Mouse (Mus musculus): ENCODE data around the gene Arf3. TPM values are rescaled to one million over a fixed set of nuclear protein-coding genes. Genes with fewer than 3 reads are reported as not detected.

Arf3 gene
- polyA plus RNA-seq, 1 experiment: not detected

- H3K4me1 ChIP-seq (ENCODE audit: control insufficient read depth, insufficient read depth, low read length): peaks cover 11% of the 10 kb centered on the region
- 51% methylated on average over 9 of the region's 9 CpGs for whole genome bisulfite sequencing
- H3K27ac ChIP-seq (ENCODE audit: insufficient read depth, low read depth, low read length): no peak overlapping the region
- no peak overlapping the region for H3K4me3 ChIP-seq (ENCODE audit: insufficient read depth, low read depth, low read length)
- TF ChIP-seq POLR2A (IDR thresholded peaks at IDR 0.05; ENCODE audit: insufficient read depth, low read depth, low read length) (no peak), CTCF (IDR thresholded peaks at IDR 0.05; ENCODE audit: insufficient read depth, low read depth, low read length) (no peak)
Measured at GRCm38 (mm10) chr15:98695726-98696125, 67.3 kb downstream of the Arf3 start.

- 67% methylated on average over 11 of the region's 11 CpGs for WGBS
- Histone ChIP-seq H3K4me1 (ENCODE audit: control insufficient read depth, insufficient read depth, low read length) (peaks cover 5% of the 10 kb centered on the region), H3K4me3 (ENCODE audit: insufficient read depth, low read depth, low read length) (no peak overlapping the region), H3K27ac (ENCODE audit: insufficient read depth, low read depth, low read length) (no peak overlapping the region)
- no peak for TF ChIP-seq POLR2A (IDR thresholded peaks at IDR 0.05; ENCODE audit: insufficient read depth, low read depth, low read length)
- TF ChIP-seq CTCF (IDR thresholded peaks at IDR 0.05; ENCODE audit: insufficient read depth, low read depth, low read length): no peak
Measured at GRCm38 (mm10) chr15:98692171-98692715, 70.8 kb downstream of the Arf3 start.

GRCm38 (mm10) chr15:98691486-98692147, 71.4 kb downstream of the Arf3 start:
- peaks cover 5% of the 10 kb centered on the region for H3K4me1 ChIP-seq (ENCODE audit: control insufficient read depth, insufficient read depth, low read length)
- H3K27ac ChIP-seq (ENCODE audit: insufficient read depth, low read depth, low read length): no peak overlapping the region
- no peak for TF ChIP-seq CTCF (IDR thresholded peaks at IDR 0.05; ENCODE audit: insufficient read depth, low read depth, low read length)
- no peak for TF ChIP-seq POLR2A (IDR thresholded peaks at IDR 0.05; ENCODE audit: insufficient read depth, low read depth, low read length)
- 44% methylated on average over 7 of the region's 7 CpGs for WGBS
- H3K4me3 ChIP-seq (ENCODE audit: insufficient read depth, low read depth, low read length): no peak overlapping the region

- Histone ChIP-seq H3K27ac (ENCODE audit: insufficient read depth, low read depth, low read length) (no peak overlapping the region), H3K4me1 (ENCODE audit: control insufficient read depth, insufficient read depth, low read length) (peaks cover 5% of the 10 kb centered on the region)
- WGBS: 57% methylated on average over 2 of the region's 2 CpGs
Measured at GRCm38 (mm10) chr15:98689682-98690081, 73.3 kb downstream of the Arf3 start.

More at GRCm38 (mm10) chr15:98689682-98690081, 73.3 kb downstream of the Arf3 start:
- H3K4me3 ChIP-seq (ENCODE audit: insufficient read depth, low read depth, low read length): no peak overlapping the region
- TF ChIP-seq POLR2A (IDR thresholded peaks at IDR 0.05; ENCODE audit: insufficient read depth, low read depth, low read length) (no peak), CTCF (IDR thresholded peaks at IDR 0.05; ENCODE audit: insufficient read depth, low read depth, low read length) (no peak)

Other genes with a start within 250 kb of the Arf3 start
- gene Kansl2, start 228.9 kb downstream of the Arf3 start, polyA plus RNA-seq (2012; ENCODE audit: insufficient read depth, insufficient read length, low replicate concordance, missing spikeins): not detected in 2 replicates
- 109 TPM in 1 of 2 replicates, not detected in the other for gene Ccnt1, start 192.3 kb downstream of the Arf3 start, polyA plus RNA-seq (2012; ENCODE audit: insufficient read depth, insufficient read length, low replicate concordance, missing spikeins)
- not detected in 2 replicates for gene 4930415O20Rik, start 192.2 kb downstream of the Arf3 start, polyA plus RNA-seq (2012; ENCODE audit: insufficient read depth, insufficient read length, low replicate concordance, missing spikeins)
- 87.5 TPM in 1 of 2 replicates, not detected in the other for gene Adcy6, start 153.1 kb downstream of the Arf3 start, polyA plus RNA-seq (2012; ENCODE audit: insufficient read depth, insufficient read length, low replicate concordance, missing spikeins)
- gene Cacnb3, start 132.4 kb downstream of the Arf3 start, polyA plus RNA-seq (2012; ENCODE audit: insufficient read depth, insufficient read length, low replicate concordance, missing spikeins): not detected in 2 replicates
- not detected in 2 replicates for gene Ddx23, start 100.3 kb downstream of the Arf3 start, polyA plus RNA-seq (2012; ENCODE audit: insufficient read depth, insufficient read length, low replicate concordance, missing spikeins)
- gene Rnd1, start 85.8 kb downstream of the Arf3 start, polyA plus RNA-seq (2012; ENCODE audit: insufficient read depth, insufficient read length, low replicate concordance, missing spikeins): not detected in 2 replicates
- not detected in 2 replicates for gene Ccdc65, start 55.0 kb downstream of the Arf3 start, polyA plus RNA-seq (2012; ENCODE audit: insufficient read depth, insufficient read length, low replicate concordance, missing spikeins)
- not detected in 2 replicates for gene Fkbp11, start 35.0 kb downstream of the Arf3 start, polyA plus RNA-seq (2012; ENCODE audit: insufficient read depth, insufficient read length, low replicate concordance, missing spikeins)
- gene Wnt10b, start 14.9 kb upstream of the Arf3 start, polyA plus RNA-seq (2012; ENCODE audit: insufficient read depth, insufficient read length, low replicate concordance, missing spikeins): not detected in 2 replicates
- not detected in 2 replicates for gene Wnt1, start 26.6 kb upstream of the Arf3 start, polyA plus RNA-seq (2012; ENCODE audit: insufficient read depth, insufficient read length, low replicate concordance, missing spikeins)
- 108 TPM in 1 of 2 replicates, not detected in the other for gene Ddn, start 46.3 kb upstream of the Arf3 start, polyA plus RNA-seq (2012; ENCODE audit: insufficient read depth, insufficient read length, low replicate concordance, missing spikeins)
- gene Prkag1, start 68.3 kb upstream of the Arf3 start, polyA plus RNA-seq (2012; ENCODE audit: insufficient read depth, insufficient read length, low replicate concordance, missing spikeins): not detected in 2 replicates
- gene Kmt2d, start 108.0 kb upstream of the Arf3 start, polyA plus RNA-seq (2012; ENCODE audit: insufficient read depth, insufficient read length, low replicate concordance, missing spikeins): 38.3 and 267 TPM in 2 replicates
- not detected in 2 replicates for gene Rhebl1, start 131.3 kb upstream of the Arf3 start, polyA plus RNA-seq (2012; ENCODE audit: insufficient read depth, insufficient read length, low replicate concordance, missing spikeins)
- gene Dhh, start 135.3 kb upstream of the Arf3 start, polyA plus RNA-seq (2012; ENCODE audit: insufficient read depth, insufficient read length, low replicate concordance, missing spikeins): not detected in 2 replicates
- not detected in 2 replicates for gene Lmbr1l, start 155.0 kb upstream of the Arf3 start, polyA plus RNA-seq (2012; ENCODE audit: insufficient read depth, insufficient read length, low replicate concordance, missing spikeins)
- gene Tuba1b, start 171.4 kb upstream of the Arf3 start, polyA plus RNA-seq (2012; ENCODE audit: insufficient read depth, insufficient read length, low replicate concordance, missing spikeins): 649 and 1,228 TPM in 2 replicates
- not detected in 2 replicates for gene Gm49450, start 190.3 kb upstream of the Arf3 start, polyA plus RNA-seq (2012; ENCODE audit: insufficient read depth, insufficient read length, low replicate concordance, missing spikeins)
- 1,035 TPM in 1 of 2 replicates, not detected in the other for gene Tuba1a, start 190.5 kb upstream of the Arf3 start, polyA plus RNA-seq (2012; ENCODE audit: insufficient read depth, insufficient read length, low replicate concordance, missing spikeins)